15 mouse cellular contexts compared by ENCODE assay signal in genomic region chrX:37753474-37753873, GRCm38 (mm10). TPM values are rescaled to one million over a fixed set of nuclear protein-coding genes. Genes with fewer than 3 reads are reported as not detected.
DNase-seq lines count a peak whose midpoint lies in the region; ATAC-seq and TF ChIP-seq lines count a peak whose summit lies in the region.
"Had no signal": no experiment of that assay in that cellular context is flagged by ENCODE, and none has a peak within 500 bp of the region (broad histone marks: within the 10 kb centered on the region; RNA-seq: fewer than 3 reads in every experiment).

No protein-coding gene starts in this region.

- no peaks in the 10 kb centered on the region for H3K36me3 ChIP-seq in midbrain, embryonic 11.5 days (ENCODE audit: control insufficient read depth, insufficient read depth, low read length)
- no peaks in the 10 kb centered on the region for H3K36me3 ChIP-seq in midbrain, embryonic 16.5 days (ENCODE audit: control insufficient read depth, insufficient read depth, low read length)
- no peaks in the 10 kb centered on the region for H3K36me3 ChIP-seq in limb, embryonic 14.5 days (ENCODE audit: control insufficient read depth, insufficient read depth, low read length)
- H3K36me3 ChIP-seq: G1E; heart, embryonic 15.5 days; liver, embryonic 12.5 days had no signal

- WGBS in midbrain, embryonic 11.5 days = 81% methylated on average over 5 of the region's 5 CpGs
- WGBS in midbrain, embryonic 16.5 days = 75% methylated on average over 5 of the region's 5 CpGs
- 61% methylated on average over 5 of the region's 5 CpGs for WGBS in limb, embryonic 14.5 days

- no peaks in the 10 kb centered on the region for H3K9me3 ChIP-seq in midbrain, embryonic 11.5 days (ENCODE audit: control insufficient read depth, low read length)
- H3K9me3 ChIP-seq in midbrain, embryonic 16.5 days (replicated peaks; ENCODE audit: control insufficient read depth, low read length, poor library complexity, severe bottlenecking) = no peaks in the 10 kb centered on the region
- no peaks in the 10 kb centered on the region for H3K9me3 ChIP-seq in limb, embryonic 14.5 days (ENCODE audit: control insufficient read depth, low read length)
- H3K9me3 ChIP-seq: G1E; heart, embryonic 15.5 days; liver, embryonic 12.5 days had no signal

- no peaks in the 10 kb centered on the region for H3K27me3 ChIP-seq in midbrain, embryonic 11.5 days (ENCODE audit: control insufficient read depth, insufficient read depth, low read length)
- H3K27me3 ChIP-seq in midbrain, embryonic 16.5 days (ENCODE audit: control insufficient read depth, insufficient read depth, low read depth, low read length) = no peaks in the 10 kb centered on the region
- no peaks in the 10 kb centered on the region for H3K27me3 ChIP-seq in limb, embryonic 14.5 days (ENCODE audit: control insufficient read depth, insufficient read depth, low read length)
- H3K27me3 ChIP-seq: heart, embryonic 15.5 days; liver, embryonic 12.5 days had no signal

- H3K4me3 ChIP-seq in midbrain, embryonic 11.5 days (ENCODE audit: low read depth, low read length) = no peak overlapping the region
- H3K4me3 ChIP-seq in midbrain, embryonic 16.5 days (ENCODE audit: low read depth, low read length) = no peak overlapping the region
- no peak overlapping the region for H3K4me3 ChIP-seq in limb, embryonic 14.5 days (replicated peaks; ENCODE audit: low read length)
- H3K4me3 ChIP-seq in layer of hippocampus, adult 2 months = no peak overlapping the region
- H3K4me3 ChIP-seq: heart, embryonic 15.5 days; liver, embryonic 12.5 days had no signal

- no peak overlapping the region for H3K4me2 ChIP-seq in midbrain, embryonic 11.5 days
- H3K4me2 ChIP-seq in midbrain, embryonic 16.5 days (ENCODE audit: low read length) = no peak overlapping the region
- H3K4me2 ChIP-seq in limb, embryonic 14.5 days (replicated peaks; ENCODE audit: low read depth, low read length, severe bottlenecking) = no peak overlapping the region
- H3K4me2 ChIP-seq: heart, embryonic 15.5 days; liver, embryonic 12.5 days had no signal

- TF ChIP-seq POLR2A in limb, embryonic 14.5 days (IDR thresholded peaks at IDR 0.05; ENCODE audit: borderline replicate concordance, extremely low read depth, insufficient read depth, insufficient read length) = no peak

- H3K27ac ChIP-seq in midbrain, embryonic 11.5 days (ENCODE audit: low read depth, low read length) = no peak overlapping the region
- H3K27ac ChIP-seq in midbrain, embryonic 16.5 days (ENCODE audit: low read length) = no peak overlapping the region
- no peak overlapping the region for H3K27ac ChIP-seq in limb, embryonic 14.5 days (replicated peaks; ENCODE audit: low read depth, low read length)
- H3K27ac ChIP-seq in layer of hippocampus, adult 2 months = no peak overlapping the region
- H3K27ac ChIP-seq: heart, embryonic 15.5 days; hindbrain, postnatal 0 days; liver, embryonic 12.5 days had no signal

- peak; percentile 0 for DNase-seq in embryo, embryonic 11 days
- DNase-seq in embryo, embryonic 9.5 days (ENCODE audit: extremely low spot score) = no peak
- DNase-seq in heart, postnatal 10 days = peak; percentile 1 to 4
- no peak for DNase-seq in heart, adult 8-10 months (ENCODE audit: low spot score)
- DNase-seq in midbrain, embryonic 11.5 days (ENCODE audit: low spot score, missing footprints) = peak; percentile 66
- peak; percentile 2 for DNase-seq in limb, embryonic 14.5 days (ENCODE audit: low spot score)
- no peak for DNase-seq in layer of hippocampus, adult 2 months (ENCODE audit: low spot score in 2 of 2)
- DNase-seq: cerebellum, adult 11 months had no signal

- H3K4me1 ChIP-seq in midbrain, embryonic 11.5 days (ENCODE audit: control insufficient read depth, insufficient read depth, low read length) = no peaks in the 10 kb centered on the region
- H3K4me1 ChIP-seq in midbrain, embryonic 16.5 days (ENCODE audit: control insufficient read depth, insufficient read depth, low read length) = no peaks in the 10 kb centered on the region
- H3K4me1 ChIP-seq in limb, embryonic 14.5 days (ENCODE audit: control insufficient read depth, insufficient read depth, low read length) = no peaks in the 10 kb centered on the region
- H3K4me1 ChIP-seq: heart, embryonic 15.5 days; liver, embryonic 12.5 days had no signal

- no peak for TF ChIP-seq CTCF in layer of hippocampus, adult 2 months (conservative IDR thresholded peaks at IDR 0.05)

- no peak for ATAC-seq in midbrain, embryonic 11.5 days (ENCODE audit: low FRiP score)
- ATAC-seq in midbrain, embryonic 16.5 days = no peak
- no peak for ATAC-seq in limb, embryonic 14.5 days (ENCODE audit: low FRiP score, low read depth)
- ATAC-seq: hindbrain, postnatal 0 days; liver, embryonic 12.5 days had no signal

- intact Hi-C loops in heart, postnatal 10 days (cut with DNase I) = no loop called here

- H3K9ac ChIP-seq in midbrain, embryonic 11.5 days (ENCODE audit: low read length) = no peak overlapping the region
- H3K9ac ChIP-seq in midbrain, embryonic 16.5 days (ENCODE audit: low read depth, low read length) = no peak overlapping the region
- no peak overlapping the region for H3K9ac ChIP-seq in limb, embryonic 14.5 days (ENCODE audit: low read depth, low read length, severe bottlenecking)
- H3K9ac ChIP-seq: heart, embryonic 15.5 days; liver, embryonic 12.5 days had no signal

RNA-seq across cellular contexts. Expression of gene Rhox5, which starts 51.2 kb away (rescaled TPM):
- total RNA-seq in heart, postnatal 10 days (2021) = 1 to 10 TPM; 3.9 to 4.5 TPM
- 1 to 10 TPM in 3 of 4 experiments, under 1 TPM in 1; 0.60 to 3.8 (median 1.6) TPM for total RNA-seq in heart, adult 8-10 months (2022)
- polyA plus RNA-seq in midbrain, embryonic 11.5 days (2014; fragmentation: Nextera tagmentation; extraction: Ambion mirVana) = 1.2 and 1.4 TPM in 2 replicates
- polyA plus RNA-seq in midbrain, embryonic 16.5 days (2015; fragmentation: Nextera tagmentation; extraction: Ambion mirVana) = 0.36 and 0.62 TPM in 2 replicates
- polyA plus RNA-seq in limb, embryonic 14.5 days (2012; rRNA removed) = 1.0 and 1.5 TPM in 2 replicates
- polyA plus RNA-seq in limb, embryonic 14.5 days (2014; fragmentation: Nextera tagmentation; extraction: Ambion mirVana) = 1.2 TPM in 1 of 2 replicates, not detected in the other
- not detected for total RNA-seq in layer of hippocampus, adult 2 months (2021)
- total RNA-seq: hindbrain, postnatal 0 days; megakaryocyte-erythroid progenitor cell, adult 5-6 weeks had no signal
- polyA plus RNA-seq: spleen, adult 2 months had no signal

Comparison
In these comparisons a context has a peak if more than half of its experiments do, and no peak if none do; other contexts are left out.
1. DNase-seq: peak in embryo, embryonic 11 days (single experiment), heart, postnatal 10 days (2 of 2), midbrain, embryonic 11.5 days (single experiment) and limb, embryonic 14.5 days (single experiment); none in embryo, embryonic 9.5 days (single experiment), heart, adult 8-10 months (single experiment) and layer of hippocampus, adult 2 months (0 of 2).